Mouse (Mus musculus): ENCODE results near the gene Plxna4. TPM values are rescaled to one million over a fixed set of nuclear protein-coding genes. Genes with fewer than 3 reads are reported as not detected.

Plxna4 gene
- total RNA-seq (2023), result 0.95 TPM

DNA sequence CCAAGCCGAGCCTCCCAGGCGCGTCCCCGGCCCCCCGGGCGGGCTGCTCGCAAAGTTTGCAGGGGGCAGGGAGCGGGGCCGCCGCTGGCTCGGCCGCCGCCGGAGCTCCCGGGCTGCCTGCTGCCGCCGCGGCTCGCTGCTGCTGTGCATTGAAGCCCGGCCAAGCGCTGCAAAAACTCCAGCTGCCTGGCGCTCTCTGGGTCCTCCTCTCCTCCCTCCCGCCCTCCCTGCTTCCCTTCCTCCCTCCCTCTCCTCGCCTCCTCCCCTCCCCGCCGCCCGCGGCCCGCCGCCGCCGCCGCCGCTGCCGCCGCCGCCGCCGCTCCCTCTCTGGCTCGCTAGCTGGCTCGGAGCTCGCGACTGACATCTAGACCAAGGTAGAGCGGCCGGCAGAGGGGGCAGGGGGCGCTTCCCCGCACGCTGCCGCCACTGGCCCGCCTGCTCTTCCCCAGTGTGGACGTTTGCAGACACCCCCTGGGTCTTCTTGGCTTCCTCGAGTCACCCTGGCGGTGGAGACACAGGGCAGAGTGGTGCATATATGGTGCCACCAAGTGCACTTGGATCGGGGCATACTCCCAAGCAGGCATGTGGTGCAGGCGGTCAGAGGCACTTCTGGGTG, at the start of gene Plxna4:
Gene Plxna4, minus strand, starts transcription at position 137 of the 616 bp plus-strand sequence.

All from CD4-positive naive resting alpha-beta T cell, adult 57 days (primary cell).